Mouse (Mus musculus): Measurements from ENCODE around the gene Eif3d.

DNA sequence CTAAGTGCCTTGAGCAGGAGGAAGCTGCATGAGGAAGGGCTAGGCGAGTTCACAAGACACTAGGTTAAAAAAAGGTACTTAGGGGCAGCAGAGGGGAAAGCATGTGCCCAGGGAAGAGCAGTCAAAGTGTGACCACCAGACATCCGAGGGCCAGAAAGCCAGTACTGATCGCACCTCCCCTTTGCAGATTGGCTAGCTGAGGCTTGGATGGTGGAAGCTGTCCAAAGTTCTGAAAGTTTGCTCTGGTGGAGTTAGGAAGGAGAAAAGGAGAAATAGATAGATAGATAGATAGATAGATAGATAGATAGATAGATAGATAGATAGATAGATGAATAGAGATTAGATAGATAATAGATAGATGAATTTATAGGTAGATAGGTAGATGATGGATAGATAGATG, 12.8 kb upstream of the Eif3d start:
- no peak for TF ChIP-seq CTCF (IDR thresholded peaks at IDR 0.05; ENCODE audit: low read depth, low read length)
- TF ChIP-seq EP300 (IDR thresholded peaks at IDR 0.05; ENCODE audit: insufficient read depth, low read depth, low read length): no peak
- no peak for TF ChIP-seq POLR2A (IDR thresholded peaks at IDR 0.05; ENCODE audit: insufficient read depth, low read length)

All from ES-Bruce4 (cell line).